Mouse (Mus musculus) duodenum, adult 2 months (tissue): ENCODE results near the gene Csl. TPM values are rescaled to one million over a fixed set of nuclear protein-coding genes. Genes with fewer than 3 reads are reported as not detected.

ENCODE experiments used
- polyA plus RNA-seq: library from polyadenylated mRNA; depleted of rRNA; stranded (reverse); fragments of >200 nt; gene quantifications from 2 replicates; pipeline ENCODE4 v1.2.3, GENCODE M21; 2012; ENCODE audit warnings: low replicate concordance; rRNA removed

Csl gene
- not detected in 2 replicates for polyA plus RNA-seq

GRCm38 (mm10) chr10:99759558-99759957, at the start of gene Csl:
Csl (minus strand) TSS chr10:99759658.

